In the genomic region with DNA sequence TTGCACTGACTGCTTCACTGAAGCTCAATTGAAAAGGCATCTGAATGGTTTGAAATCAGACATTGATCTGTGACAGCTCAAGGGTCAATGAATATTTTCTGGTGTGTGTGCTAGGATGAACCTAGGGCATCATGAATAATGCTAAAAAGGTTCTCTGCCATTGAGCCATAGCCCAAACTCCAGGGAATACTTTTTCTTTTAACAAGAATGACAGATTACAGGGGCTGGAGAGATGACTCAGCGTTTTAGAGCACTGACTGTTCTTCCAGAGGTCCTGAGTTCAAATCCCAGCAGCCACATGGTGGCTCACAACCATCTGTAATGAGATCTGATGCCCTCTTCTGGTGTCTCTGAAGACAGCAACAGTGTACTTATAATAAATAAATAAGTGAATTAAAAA, we compare ENCODE assay signal across 8 mouse cellular contexts. TPM values are rescaled to one million over a fixed set of nuclear protein-coding genes. Genes with fewer than 3 reads are reported as not detected.
DNase-seq lines count a peak whose midpoint lies in the region; ATAC-seq and TF ChIP-seq lines count a peak whose summit lies in the region.
"Not testable (repeated sequence)": the region's sequence is repeated elsewhere in the genome, so short reads cannot be mapped to it uniquely, and the experiment has no call there.

No protein-coding gene starts in this region.

- not testable (repeated sequence) for H3K4me2 ChIP-seq in liver, embryonic 12.5 days; midbrain, postnatal 0 days (ENCODE audit: low read depth, low read length, poor library complexity, severe bottlenecking)

- not testable (repeated sequence) for H3K4me1 ChIP-seq in ES-Bruce4 (ENCODE audit: control insufficient read depth, insufficient read depth, low read length); heart, adult 2 months (ENCODE audit: control insufficient read depth, insufficient read depth, low read length); midbrain, postnatal 0 days (ENCODE audit: insufficient read depth, low read length)
- peaks cover 12 to 21% of the 10 kb centered on the region in 2 experiments for H3K4me1 ChIP-seq in MEL (ENCODE audit: control insufficient read depth in 1 of 2, insufficient read depth in 2 of 2, low read length in 2 of 2)
- H3K4me1 ChIP-seq in liver, embryonic 12.5 days: peaks cover 26% of the 10 kb centered on the region

- WGBS in heart, adult 2 months: 87% methylated on average over 1 of the region's 1 CpGs
- 62% methylated on average over 1 of the region's 1 CpGs for WGBS in liver, embryonic 12.5 days (ENCODE audit: insufficient replicate concordance)
- WGBS in midbrain, postnatal 0 days: 70% methylated on average over 1 of the region's 1 CpGs

- TF ChIP-seq POLR2A in ES-Bruce4 (IDR thresholded peaks at IDR 0.05; ENCODE audit: insufficient read depth, low read length); MEL (IDR thresholded peaks at IDR 0.05; ENCODE audit: control insufficient read depth in 1 of 2, insufficient read depth in 1 of 2, low read depth in 1 of 2, low read length in 2 of 2, poor library complexity in 1 of 2); heart, adult 2 months (IDR thresholded peaks at IDR 0.05; ENCODE audit: insufficient read depth, low read depth, low read length): not testable (repeated sequence)

- not testable (repeated sequence) for TF ChIP-seq RAD21 in MEL (IDR thresholded peaks at IDR 0.05; ENCODE audit: low read depth, low read length)

- intact Hi-C loops in heart, adult 2 months (cut with DNase I): not testable (repeated sequence)

- H3K9ac ChIP-seq in ES-Bruce4 (ENCODE audit: low read depth, poor library complexity, severe bottlenecking); MEL (ENCODE audit: control insufficient read depth, low read depth, low read length, poor library complexity, severe bottlenecking); heart, adult 2 months (ENCODE audit: low read depth, low read length); liver, embryonic 12.5 days; midbrain, postnatal 0 days (replicated peaks; ENCODE audit: low read length, poor library complexity, severe bottlenecking): not testable (repeated sequence)

- TF ChIP-seq EP300 in ES-Bruce4 (IDR thresholded peaks at IDR 0.05; ENCODE audit: insufficient read depth, low read depth, low read length); MEL (IDR thresholded peaks at IDR 0.05; ENCODE audit: low read depth in 1 of 2, low read length in 2 of 2); heart, adult 2 months (IDR thresholded peaks at IDR 0.05; ENCODE audit: insufficient read depth, low read depth, low read length): not testable (repeated sequence)

- not testable (repeated sequence) for H3K4me3 ChIP-seq in ES-Bruce4 (ENCODE audit: low read depth, low read length); MEL (ENCODE audit: control insufficient read depth in 1 of 2, insufficient read depth in 1 of 2, low read depth in 2 of 2, low read length in 2 of 2); heart, adult 2 months; layer of hippocampus, adult 2 months; liver, embryonic 12.5 days; midbrain, postnatal 0 days (ENCODE audit: low read depth, low read length)

- not testable (repeated sequence) for H3K79me2 ChIP-seq in MEL (ENCODE audit: control insufficient read depth, insufficient read depth, low read length, poor library complexity); heart, adult 2 months (replicated peaks; ENCODE audit: control insufficient read depth, insufficient read depth, low read length)

- TF ChIP-seq CTCF in ES-Bruce4 (IDR thresholded peaks at IDR 0.05; ENCODE audit: low read depth, low read length); MEL (IDR thresholded peaks at IDR 0.05 in 2 of 3, conservative IDR thresholded peaks at IDR 0.05 in 1 of 3; ENCODE audit: control insufficient read depth in 1 of 3, insufficient read depth in 1 of 3, low read depth in 2 of 3, low read length in 3 of 3, poor library complexity in 1 of 3, severe bottlenecking in 1 of 3): not testable (repeated sequence)
- peak; percentile 39 for TF ChIP-seq CTCF in heart, adult 2 months (IDR thresholded peaks at IDR 0.05)
- TF ChIP-seq CTCF in layer of hippocampus, adult 2 months (conservative IDR thresholded peaks at IDR 0.05): peak; percentile 43
- TF ChIP-seq CTCF in midbrain, postnatal 0 days (IDR thresholded peaks at IDR 0.05): peak; percentile 1; the same call in 1 of the 2 replicates

- peak overlapping the region; percentile 61 for H3K27ac ChIP-seq in ES-Bruce4 (ENCODE audit: insufficient read depth, low read length)
- not testable (repeated sequence) for H3K27ac ChIP-seq in MEL (ENCODE audit: control insufficient read depth, low read depth, low read length); heart, adult 2 months; layer of hippocampus, adult 2 months; midbrain, postnatal 0 days (ENCODE audit: low read depth, low read length)
- 0 out of 2 replicates have a peak overlapping the region, but pooled peaks have one; percentile 25 for H3K27ac ChIP-seq in liver, embryonic 12.5 days

- not testable (repeated sequence) for H3K9me3 ChIP-seq in ES-Bruce4 (replicated peaks; ENCODE audit: control insufficient read depth, insufficient read depth, low read length, poor library complexity, severe bottlenecking); MEL (replicated peaks; ENCODE audit: insufficient read depth, low read length); liver, embryonic 12.5 days (replicated peaks); midbrain, postnatal 0 days (ENCODE audit: low read length)

- H3K27me3 ChIP-seq in ES-Bruce4 (ENCODE audit: control insufficient read depth, insufficient read depth, low read length, poor library complexity, severe bottlenecking); MEL (ENCODE audit: control insufficient read depth in 1 of 2, insufficient read depth in 2 of 2, low read length in 2 of 2); heart, adult 2 months (ENCODE audit: control insufficient read depth, insufficient read depth, low read length); liver, embryonic 12.5 days (replicated peaks); midbrain, postnatal 0 days (ENCODE audit: insufficient read depth, low read length): not testable (repeated sequence)

- DNase-seq in 3T3-L1 (ENCODE audit: low read depth, low spot score) (peak; percentile 42), R1 (ENCODE audit: low read depth, low spot score) (peak; percentile 18)
- DNase-seq in MEL (ENCODE audit: low read depth, low spot score); heart, adult 2 months; layer of hippocampus, adult 2 months (ENCODE audit: low spot score in 2 of 2); midbrain, postnatal 0 days (ENCODE audit: low spot score): not testable (repeated sequence)

- ATAC-seq in liver, embryonic 12.5 days; midbrain, postnatal 0 days (ENCODE audit: low FRiP score): not testable (repeated sequence)

- H3K36me3 ChIP-seq in ES-Bruce4 (ENCODE audit: control insufficient read depth, insufficient read depth, low read length, poor library complexity, severe bottlenecking): peaks cover 32% of the 10 kb centered on the region
- peaks cover 23 to 30% of the 10 kb centered on the region in 2 experiments for H3K36me3 ChIP-seq in MEL (ENCODE audit: control insufficient read depth in 1 of 2, insufficient read depth in 2 of 2, low read length in 2 of 2)
- H3K36me3 ChIP-seq in heart, adult 2 months (ENCODE audit: control insufficient read depth, insufficient read depth, low read length): not testable (repeated sequence)
- peaks cover 30% of the 10 kb centered on the region for H3K36me3 ChIP-seq in liver, embryonic 12.5 days
- H3K36me3 ChIP-seq in midbrain, postnatal 0 days (ENCODE audit: insufficient read depth, low read length): peaks cover 14% of the 10 kb centered on the region

TF ChIP-seq in MEL, 35 proteins besides CTCF, POLR2A, EP300 and RAD21:
- TF ChIP-seq MAFK (IDR thresholded peaks at IDR 0.05; ENCODE audit: borderline replicate concordance, low read depth, low read length): 0 out of 2 replicates have a peak, but pooled peaks have one; percentile 25
TF ChIP-seq in MEL: peak in this region for 1; not testable (repeated sequence) for 34.

RNA-seq across cellular contexts. Expression of a gene that starts 30.8 kb away (rescaled TPM):
- 213 and 223 TPM in 2 replicates for polyA plus RNA-seq in ES-Bruce4 (2011; ENCODE audit: insufficient read depth, insufficient read length, low read depth, missing spikeins)
- 20.5 and 28.1 TPM in 2 replicates for total RNA-seq in MEL (2012; rRNA removed)
- polyA plus RNA-seq in MEL (2012; ENCODE audit: insufficient read depth in 1 of 2, insufficient read length in 2 of 2, low read depth in 1 of 2, low replicate concordance in 2 of 2, missing spikeins in 1 of 2): 10 to 100 TPM in 1 of 2 experiments, not detected in 1; 41.6 TPM
- total RNA-seq in heart, adult 2 months (2021): 10 to 100 TPM; 77.7 to 80.1 TPM
- polyA plus RNA-seq in heart, adult 2 months (2012; rRNA removed): 24.1 and 38.2 TPM in 2 replicates
- total RNA-seq in layer of hippocampus, adult 2 months (2021): 100 to 1,000 TPM; 142 to 151 TPM
- 27.1 and 31.3 TPM in 2 replicates for polyA plus RNA-seq in liver, embryonic 12.5 days (2016; fragmentation: Nextera tagmentation; extraction: Ambion mirVana)
- 52.5 and 81.0 TPM in 2 replicates for total RNA-seq in midbrain, postnatal 0 days (2014; rRNA removed)
- polyA plus RNA-seq in midbrain, postnatal 0 days (2015; fragmentation: Nextera tagmentation; extraction: Ambion mirVana): 97.8 and 109 TPM in 2 replicates
